In genomic region chr9:115349741-115350512, GRCm38 (mm10) we compare ENCODE assay signal across 15 mouse cellular contexts.
"Had no signal": no experiment of that assay in that cellular context is flagged by ENCODE, and none has a peak within 500 bp of the region (broad histone marks: within the 10 kb centered on the region; RNA-seq: fewer than 3 reads in every experiment).

No protein-coding gene starts in this region.

- H3K27ac ChIP-seq: limb, embryonic 12.5 days; liver, embryonic 13.5 days; midbrain, embryonic 12.5 days; neural tube, embryonic 13.5 days had no signal

- H3K4me3 ChIP-seq: limb, embryonic 12.5 days; liver, embryonic 13.5 days; midbrain, embryonic 12.5 days; neural tube, embryonic 13.5 days had no signal

- DNase-seq: kidney, adult 18-20 months; kidney, postnatal 10 days; kidney, postnatal 4 days; liver; liver, embryonic 13.5 days; liver, postnatal 0 days; retina, postnatal 1 day; right cerebral cortex, postnatal 4 days; spleen, adult 18-20 months; thymus, adult 2 months; thymus, postnatal 25 days had no signal

- H3K36me3 ChIP-seq: limb, embryonic 12.5 days; liver, embryonic 13.5 days; midbrain, embryonic 12.5 days; neural tube, embryonic 13.5 days had no signal

- ATAC-seq: liver, postnatal 0 days; midbrain, embryonic 16.5 days had no signal

- H3K9me3 ChIP-seq: limb, embryonic 12.5 days; liver, embryonic 13.5 days; midbrain, embryonic 12.5 days; neural tube, embryonic 13.5 days had no signal

- H3K9ac ChIP-seq: limb, embryonic 12.5 days; liver, embryonic 13.5 days; liver, postnatal 0 days; midbrain, embryonic 12.5 days; neural tube, embryonic 13.5 days had no signal

- H3K4me1 ChIP-seq: liver, embryonic 13.5 days; midbrain, embryonic 12.5 days; neural tube, embryonic 13.5 days had no signal

- H3K4me2 ChIP-seq: limb, embryonic 12.5 days; liver, embryonic 13.5 days; midbrain, embryonic 12.5 days; neural tube, embryonic 13.5 days had no signal

- H3K27me3 ChIP-seq: limb, embryonic 12.5 days; liver, embryonic 13.5 days; midbrain, embryonic 12.5 days; neural tube, embryonic 13.5 days had no signal
